In the genomic region with DNA sequence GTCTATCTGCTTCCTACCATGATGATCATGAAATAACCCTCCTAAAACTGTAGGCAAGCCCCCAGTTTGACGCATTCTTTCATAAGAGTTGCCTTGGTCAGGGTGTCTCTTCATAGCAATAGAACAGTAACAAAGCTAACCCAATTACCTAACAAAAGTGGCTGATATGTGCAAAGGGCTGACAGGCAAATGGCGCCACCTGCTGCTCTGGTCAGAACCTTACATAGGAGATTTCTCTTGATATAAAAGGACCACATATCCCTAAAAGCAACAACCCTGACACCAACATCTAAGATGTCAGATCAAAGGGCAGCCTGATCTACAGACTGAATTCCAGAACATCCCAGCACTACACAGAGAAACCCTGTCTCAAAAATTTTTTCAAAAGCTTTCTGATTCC, we compare ENCODE assay signal across 10 mouse cellular contexts. TPM values are rescaled to one million over a fixed set of nuclear protein-coding genes. Genes with fewer than 3 reads are reported as not detected.
DNase-seq lines count a peak whose midpoint lies in the region; ATAC-seq and TF ChIP-seq lines count a peak whose summit lies in the region.
"Had no signal": no experiment of that assay in that cellular context is flagged by ENCODE, and none has a peak within 500 bp of the region (broad histone marks: within the 10 kb centered on the region; RNA-seq: fewer than 3 reads in every experiment).

No protein-coding gene starts in this region.

- intact Hi-C loops in left cerebral cortex, adult 2 months (cut with DNase I): loop anchor here (2.0 kb wide), 2 partner anchors 991 to 1027 kb away; no protein-coding TSS in a partner anchor
- intact Hi-C loops in left cerebral cortex, postnatal 36 days (cut with DNase I): loop anchor here (10.0 kb wide), 1 partner anchor 1019 kb away; no protein-coding TSS in a partner anchor

- TF ChIP-seq CTCF in left cerebral cortex, adult 2 months (IDR thresholded peaks at IDR 0.05): peak; percentile 60
- TF ChIP-seq CTCF in lung, embryonic 14.5 days (IDR thresholded peaks at IDR 0.05; ENCODE audit: low read depth): peak; percentile 67

- peak; percentile 43 for DNase-seq in CD4-positive, CD25-positive, alpha-beta regulatory T cell, adult 2 months (ENCODE audit: low read depth, low spot score)
- peak in 1 of 2 experiments; percentile 28 for DNase-seq in left cerebral cortex, adult 2 months (ENCODE audit: extremely low spot score in 1 of 2, low spot score in 2 of 2)
- DNase-seq in left cerebral cortex, postnatal 36 days (ENCODE audit: low spot score in 2 of 2): no peak
- peak; percentile 69 for DNase-seq in adrenal gland, postnatal 14 days
- peak; percentile 48 for DNase-seq in embryonic facial prominence, embryonic 10.5 days (ENCODE audit: low spot score)
- DNase-seq in lung, embryonic 14.5 days: peak; percentile 60
- no peak for DNase-seq in Muller cell, postnatal 12 days (ENCODE audit: inconsistent ontology term)

- no peak for ATAC-seq in CD4-positive, CD25-positive, alpha-beta regulatory T cell, adult 4 months
- ATAC-seq in lung, embryonic 14.5 days (ENCODE audit: insufficient read depth): no peak

- no peaks in the 10 kb centered on the region for H3K9me3 ChIP-seq in embryonic facial prominence, embryonic 10.5 days
- H3K9me3 ChIP-seq in lung, embryonic 14.5 days (ENCODE audit: low read depth, low read length): no peaks in the 10 kb centered on the region

- H3K36me3 ChIP-seq in embryonic facial prominence, embryonic 10.5 days (replicated peaks): no peaks in the 10 kb centered on the region
- no peaks in the 10 kb centered on the region for H3K36me3 ChIP-seq in lung, embryonic 14.5 days (ENCODE audit: insufficient read depth)

- 39% methylated on average over 2 of the region's 2 CpGs for WGBS in embryonic facial prominence, embryonic 10.5 days
- 46% methylated on average over 2 of the region's 2 CpGs for WGBS in lung, embryonic 14.5 days

- H3K27me3 ChIP-seq in embryonic facial prominence, embryonic 10.5 days (replicated peaks; ENCODE audit: low read depth, poor library complexity, severe bottlenecking): no peaks in the 10 kb centered on the region
- H3K27me3 ChIP-seq in lung, embryonic 14.5 days (ENCODE audit: insufficient read depth, low read length): no peaks in the 10 kb centered on the region

- H3K4me2 ChIP-seq in lung, embryonic 14.5 days: no peak overlapping the region

- H3K9ac ChIP-seq in lung, embryonic 14.5 days: no peak overlapping the region

- no peak overlapping the region for H3K4me3 ChIP-seq in left cerebral cortex, adult 2 months
- no peak overlapping the region for H3K4me3 ChIP-seq in embryonic facial prominence, embryonic 10.5 days
- no peak overlapping the region for H3K4me3 ChIP-seq in lung, embryonic 14.5 days (ENCODE audit: low read depth, low read length)

- H3K4me1 ChIP-seq in embryonic facial prominence, embryonic 10.5 days: no peaks in the 10 kb centered on the region
- H3K4me1 ChIP-seq in lung, embryonic 14.5 days (ENCODE audit: insufficient read depth): no peaks in the 10 kb centered on the region

- no peak overlapping the region for H3K27ac ChIP-seq in left cerebral cortex, adult 2 months
- H3K27ac ChIP-seq in embryonic facial prominence, embryonic 10.5 days (replicated peaks): no peak overlapping the region
- no peak overlapping the region for H3K27ac ChIP-seq in lung, embryonic 14.5 days (ENCODE audit: low read depth)

RNA-seq across cellular contexts. Expression of gene Serpinb6c, which starts 11.3 kb away (rescaled TPM):
- polyA plus RNA-seq in CD4-positive, CD25-positive, alpha-beta regulatory T cell, adult 4 months (2017; shearing (Covaris generic)): under 1 TPM in 1 of 2 experiments, not detected in 1; 0.48 TPM
- total RNA-seq in left cerebral cortex, adult 2 months (2021): under 1 TPM; 0.37 to 0.70 TPM
- under 1 TPM; 0.47 to 0.68 TPM for total RNA-seq in left cerebral cortex, postnatal 36 days (2021)
- total RNA-seq in adrenal gland, postnatal 14 days (2021): 0.26 and 0.33 TPM in 2 replicates
- polyA plus RNA-seq in embryonic facial prominence, embryonic 10.5 days (2016; fragmentation: Nextera tagmentation; extraction: Ambion mirVana): 0.24 TPM in 1 of 2 replicates, not detected in the other
- not detected in 2 replicates for polyA plus RNA-seq in lung, embryonic 14.5 days (2014; fragmentation: Nextera tagmentation; extraction: Ambion mirVana)
- polyA plus RNA-seq: heart, embryonic 14.5 days; lung, embryonic 16.5 days had no signal

RNA-seq across cellular contexts. Expression of gene Serpinb6e, which starts 51.0 kb away (rescaled TPM):
- polyA plus RNA-seq in CD4-positive, CD25-positive, alpha-beta regulatory T cell, adult 4 months (2017; shearing (Covaris generic)): not detected
- total RNA-seq in left cerebral cortex, adult 2 months (2021): not detected
- total RNA-seq in left cerebral cortex, postnatal 36 days (2021): not detected
- not detected in 2 replicates for total RNA-seq in adrenal gland, postnatal 14 days (2021)
- polyA plus RNA-seq in embryonic facial prominence, embryonic 10.5 days (2016; fragmentation: Nextera tagmentation; extraction: Ambion mirVana): not detected in 2 replicates
- polyA plus RNA-seq in lung, embryonic 14.5 days (2014; fragmentation: Nextera tagmentation; extraction: Ambion mirVana): not detected in 2 replicates
- polyA plus RNA-seq: heart, embryonic 14.5 days; lung, embryonic 16.5 days had no signal

Comparison
In these comparisons a context has a peak if more than half of its experiments do, and no peak if none do; other contexts are left out.
1. DNase-seq: peak in CD4-positive, CD25-positive, alpha-beta regulatory T cell, adult 2 months (single experiment), adrenal gland, postnatal 14 days (single experiment), embryonic facial prominence, embryonic 10.5 days (single experiment) and lung, embryonic 14.5 days (single experiment); none in left cerebral cortex, postnatal 36 days (0 of 2) and Muller cell, postnatal 12 days (single experiment).